Mouse (Mus musculus) erythroblast, adult 5-6 weeks (primary cell): ENCODE data around the gene 4931428F04Rik. TPM values are rescaled to one million over a fixed set of nuclear protein-coding genes. Genes with fewer than 3 reads are reported as not detected.

Experiments
- ATAC-seq: replicated peaks from 2 replicates; pipeline ENCODE4 v1.8.0; 2016; ENCODE audit warnings: moderate number of reproducible peaks, mild to moderate bottlenecking, moderate TSS enrichment, inconsistent platforms; ENCODE audit not compliant: poor library complexity, low FRiP score, severe bottlenecking
- total RNA-seq, 2 experiments: library from RNA; stranded (forward) in 1 of 2; stranded (reverse) in 1 of 2; fragments of 150-400 nt in 1 of 2; fragments of 200-764, 138-1000 nt in 1 of 2; gene quantifications; 2 replicates each; pipeline versions ENCODE4 v1.2.3 to v1.2.4; 2015 to 2017; ENCODE audit warnings: low replicate concordance in 2 of 2

Gene 4931428F04Rik
- 1.0 and 3.8 TPM in 2 replicates for total RNA-seq (2015; ENCODE audit: low replicate concordance)
- 0.70 and 1.2 TPM in 2 replicates for total RNA-seq (2017; ENCODE audit: low replicate concordance)

- ATAC-seq = 0 out of 2 replicates have a peak, but pooled peaks have one; percentile 15
Measured at GRCm38 (mm10) chr8:105289805-105290460, at the start of gene 4931428F04Rik. 4931428F04Rik (minus strand) TSS chr8:105289864.

- ATAC-seq = no peak
Measured at GRCm38 (mm10) chr8:105338992-105339391, 49.3 kb upstream of the 4931428F04Rik start.

- ATAC-seq = peak; percentile 32; the same call in 1 of the 2 replicates
Measured at GRCm38 (mm10) chr8:105336373-105337130, 46.9 kb upstream of the 4931428F04Rik start.

GRCm38 (mm10) chr8:105332523-105332922 is 42.9 kb upstream of the 4931428F04Rik start:
- no peak for ATAC-seq

GRCm38 (mm10) chr8:105331931-105332330 is 42.3 kb upstream of the 4931428F04Rik start:
- ATAC-seq = no peak

GRCm38 (mm10) chr8:105331469-105331868 is 41.8 kb upstream of the 4931428F04Rik start:
- no peak for ATAC-seq

- no peak for ATAC-seq
Measured at GRCm38 (mm10) chr8:105330325-105330724, 40.7 kb upstream of the 4931428F04Rik start.

GRCm38 (mm10) chr8:105326968-105327367 is 37.3 kb upstream of the 4931428F04Rik start:
- ATAC-seq = no peak

- peak; percentile 81 for ATAC-seq
Measured at GRCm38 (mm10) chr8:105326141-105326672, 36.5 kb upstream of the 4931428F04Rik start, which contains the start of the genes Lrrc29 and Tmem208. Lrrc29 (minus strand) TSS chr8:105326278. Tmem208 (plus strand) TSS chr8:105326354.

- peak; percentile 16 for ATAC-seq
Measured at GRCm38 (mm10) chr8:105325641-105326093, 36.0 kb upstream of the 4931428F04Rik start.

GRCm38 (mm10) chr8:105323183-105323582 is 33.5 kb upstream of the 4931428F04Rik start:
- peak; percentile 75 for ATAC-seq

GRCm38 (mm10) chr8:105318662-105319190 is 29.1 kb upstream of the 4931428F04Rik start:
- no peak for ATAC-seq

GRCm38 (mm10) chr8:105317941-105318340 is 28.3 kb upstream of the 4931428F04Rik start:
- no peak for ATAC-seq

- ATAC-seq = no peak
Measured at GRCm38 (mm10) chr8:105315073-105315769, 25.6 kb upstream of the 4931428F04Rik start.

- ATAC-seq = no peak
Measured at GRCm38 (mm10) chr8:105313622-105314402, 24.1 kb upstream of the 4931428F04Rik start.

GRCm38 (mm10) chr8:105312891-105313481 is 23.3 kb upstream of the 4931428F04Rik start:
- peak; percentile 18 for ATAC-seq

GRCm38 (mm10) chr8:105311718-105312117 is 22.1 kb upstream of the 4931428F04Rik start:
- ATAC-seq = 0 out of 2 replicates have a peak, but pooled peaks have one; percentile 7

GRCm38 (mm10) chr8:105310118-105310517 is 20.5 kb upstream of the 4931428F04Rik start:
- no peak for ATAC-seq
